Mouse (Mus musculus) adrenal gland, postnatal 10 days (tissue): ENCODE measurements at regions not wholly inside any gene's neighbourhood (a gene's known extent, or its start where the extent isn't known, plus 50 kb on each side); places are given as distances from the start of the nearest gene placed in this dataset.

ENCODE experiments used
- DNase-seq: peaks from one replicate; pipeline ENCODE4 v3.0.0; 2021; ENCODE audit warnings: mixed read lengths

DNA sequence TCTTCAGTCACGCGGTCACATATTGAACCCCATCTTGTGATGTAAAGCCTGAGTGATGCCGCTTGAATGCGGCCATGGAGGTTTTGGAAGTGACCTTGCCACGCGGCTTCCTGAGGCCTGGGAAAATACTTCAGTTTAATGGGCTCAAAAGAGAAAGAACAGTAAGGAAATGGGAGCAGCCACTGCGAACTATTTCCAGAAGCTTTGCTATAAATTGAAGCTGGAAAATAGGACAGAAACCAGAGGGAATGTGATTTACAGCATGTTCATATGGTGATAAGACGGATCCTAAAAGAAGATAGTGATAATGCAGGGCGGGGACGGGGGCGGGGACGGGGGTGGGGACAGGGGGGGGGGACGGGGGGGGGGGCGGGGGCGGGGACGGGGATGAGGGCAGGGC lies 52.7 kb upstream of the Trpc4 start:
- DNase-seq: no peak

DNA sequence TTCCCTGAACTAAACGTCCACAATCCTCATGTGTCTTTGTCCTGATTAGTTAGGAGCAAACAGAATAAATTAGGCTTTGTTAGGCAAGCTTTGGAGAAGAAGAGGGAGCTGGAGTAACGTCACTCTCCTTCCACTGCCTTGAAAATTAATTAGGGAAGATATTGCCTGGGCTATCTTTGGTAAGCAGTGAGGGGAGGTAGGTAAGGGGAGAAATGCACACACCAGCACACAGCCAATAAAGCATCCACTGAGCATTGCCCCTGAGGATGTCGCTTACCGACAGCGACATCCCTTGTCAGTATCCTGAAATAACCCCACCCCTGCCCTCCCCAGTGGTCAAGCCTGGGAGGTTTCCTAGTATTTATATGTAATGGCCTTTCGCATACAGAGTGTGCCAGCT lies 72.2 kb upstream of the Trpc4 start:
- DNase-seq: no peak

DNA sequence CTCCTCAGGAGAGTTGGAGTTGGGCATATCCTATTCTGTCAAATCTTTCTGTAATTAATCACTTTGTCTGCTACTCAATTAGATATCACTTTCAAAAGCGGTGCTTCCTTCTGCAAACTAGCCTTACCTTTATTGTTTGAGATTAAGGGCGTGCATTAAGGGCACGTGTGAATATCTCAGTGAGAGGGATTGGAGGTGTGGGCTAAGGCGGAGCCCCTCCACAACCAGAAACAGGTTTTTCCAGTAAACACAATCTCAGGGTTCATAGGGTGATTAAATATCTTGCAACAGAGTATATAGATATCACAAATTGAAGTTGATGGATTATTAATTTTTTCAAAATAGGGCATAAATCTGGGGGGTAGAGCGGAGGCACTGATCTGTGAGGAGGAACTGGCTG lies 79.4 kb upstream of the Trpc4 start:
- DNase-seq: no peak

DNA sequence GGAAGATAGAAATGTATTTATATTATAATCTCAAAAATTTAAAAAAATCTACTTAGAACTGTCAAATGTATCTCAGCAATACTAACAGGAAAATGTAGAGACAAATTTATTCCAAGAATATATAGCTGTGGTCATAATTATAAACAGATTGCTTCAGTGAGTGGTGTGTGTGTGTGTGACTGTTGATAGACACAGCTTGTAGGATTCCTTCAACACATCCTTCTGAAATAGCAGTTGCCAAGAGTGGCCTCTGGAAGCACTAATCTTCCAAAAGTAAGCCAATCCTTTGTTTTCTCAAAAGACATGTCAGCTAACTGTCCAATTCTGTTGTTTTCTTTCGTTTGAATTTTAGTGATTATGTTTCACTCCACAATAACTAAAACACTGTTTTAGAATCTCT lies 95.2 kb upstream of the Trpc4 start:
- no peak for DNase-seq

DNA sequence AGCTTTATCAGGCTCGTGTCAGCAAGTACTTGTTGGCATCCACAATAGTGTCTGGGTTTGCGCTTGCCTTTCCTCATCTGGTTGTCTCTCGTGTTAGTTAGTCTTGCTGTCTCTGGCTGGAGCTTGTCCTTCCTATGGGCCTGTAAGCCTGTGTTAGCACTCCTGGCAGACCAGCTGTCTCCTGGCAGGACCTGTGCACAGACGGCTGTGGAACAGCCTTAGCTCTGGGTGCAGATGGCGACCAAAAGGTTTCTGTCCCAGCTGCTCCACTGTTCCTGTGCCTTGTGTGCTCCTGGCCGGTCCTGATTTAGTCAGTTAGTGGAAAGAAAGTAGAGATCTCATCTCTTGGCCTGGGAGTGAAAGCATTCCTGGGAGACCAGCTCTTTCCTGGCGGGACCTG lies 101.5 kb upstream of the Trpc4 start:
- DNase-seq: no peak

DNA sequence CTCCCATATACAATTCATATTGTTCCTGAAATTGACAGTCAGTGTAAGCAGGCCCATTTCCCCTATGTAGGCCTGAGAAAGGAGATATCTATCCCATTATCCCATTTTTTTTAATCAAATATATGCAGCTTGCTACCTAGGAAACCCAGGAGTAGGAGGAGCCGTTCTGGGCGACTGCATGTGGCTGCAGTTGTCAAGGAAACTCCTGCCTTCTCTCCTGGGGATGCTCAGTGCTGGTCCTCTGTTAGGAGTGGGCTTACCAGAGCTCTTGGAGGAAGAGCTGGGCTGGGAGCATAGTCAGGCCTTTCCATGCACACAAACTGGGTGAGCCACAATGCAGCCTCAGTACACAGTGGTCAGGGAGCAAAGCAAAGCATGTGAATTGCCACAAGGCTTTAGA lies 106.5 kb upstream of the Trpc4 start:
- no peak for DNase-seq

DNA sequence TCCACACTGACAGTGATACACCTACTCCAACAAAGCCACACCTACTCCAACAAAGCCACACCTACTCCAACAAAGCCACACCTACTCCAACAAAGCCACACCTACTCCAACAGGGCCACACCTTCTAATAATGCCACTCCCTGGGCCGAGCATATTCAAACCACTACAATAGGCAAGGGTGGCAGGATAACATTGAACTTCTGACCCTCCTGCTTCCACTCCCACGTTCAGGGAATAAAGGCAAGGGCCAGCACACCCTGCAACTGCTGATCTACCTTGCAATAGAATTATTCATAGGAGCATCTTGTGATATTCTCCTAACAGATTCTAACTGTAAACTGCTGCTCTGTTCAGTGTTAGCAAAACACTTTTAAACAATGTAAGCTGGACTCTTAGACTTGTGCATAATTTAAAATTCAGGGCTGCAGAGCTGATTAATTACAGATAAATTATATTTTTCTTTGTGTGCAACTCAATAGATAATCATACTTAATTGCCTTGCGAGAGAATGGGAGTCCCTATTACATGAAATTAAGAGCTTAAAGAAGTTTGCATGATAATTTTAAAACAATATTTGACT lies 107.7 kb upstream of the Trpc4 start:
- DNase-seq: no peak

DNA sequence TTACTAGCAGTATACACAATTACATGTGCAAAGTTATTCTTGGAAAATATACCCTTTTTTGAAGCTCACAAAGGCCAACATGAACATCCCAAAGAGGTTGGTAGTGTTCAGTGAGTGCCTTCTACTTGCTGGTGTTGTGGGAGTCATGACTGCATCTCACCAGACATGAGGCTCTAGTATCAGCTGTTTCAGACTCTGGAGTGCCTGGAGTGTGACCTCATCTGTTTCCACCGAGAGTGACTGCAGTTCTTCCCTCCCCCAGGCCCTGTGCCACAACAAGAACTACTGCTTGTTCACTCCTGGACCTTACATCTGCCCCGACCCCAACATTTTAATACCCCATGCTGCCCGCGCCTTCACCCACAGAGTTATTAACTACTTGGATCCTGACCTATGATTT lies 128.5 kb upstream of the Trpc4 start:
- no peak for DNase-seq

DNA sequence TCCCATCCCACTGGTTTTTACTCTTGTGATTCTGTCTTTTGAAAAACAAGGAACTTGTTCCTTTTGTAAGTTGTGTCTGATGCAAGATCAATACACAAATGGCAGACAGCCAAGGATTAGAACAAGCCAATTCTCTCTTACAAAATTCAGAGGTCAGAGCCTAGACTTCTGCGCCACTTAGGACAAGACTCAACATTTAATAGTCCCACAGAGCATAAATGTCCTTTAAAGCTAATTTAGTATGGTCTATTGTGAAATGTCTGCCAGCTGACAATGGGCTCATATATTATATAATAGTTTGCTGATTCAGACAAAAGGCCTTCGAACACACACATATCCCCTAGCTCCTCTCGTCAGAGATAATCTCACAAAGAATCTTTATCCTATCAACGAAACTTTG lies 135.6 kb upstream of the Trpc4 start:
- DNase-seq: peak; percentile 16

DNA sequence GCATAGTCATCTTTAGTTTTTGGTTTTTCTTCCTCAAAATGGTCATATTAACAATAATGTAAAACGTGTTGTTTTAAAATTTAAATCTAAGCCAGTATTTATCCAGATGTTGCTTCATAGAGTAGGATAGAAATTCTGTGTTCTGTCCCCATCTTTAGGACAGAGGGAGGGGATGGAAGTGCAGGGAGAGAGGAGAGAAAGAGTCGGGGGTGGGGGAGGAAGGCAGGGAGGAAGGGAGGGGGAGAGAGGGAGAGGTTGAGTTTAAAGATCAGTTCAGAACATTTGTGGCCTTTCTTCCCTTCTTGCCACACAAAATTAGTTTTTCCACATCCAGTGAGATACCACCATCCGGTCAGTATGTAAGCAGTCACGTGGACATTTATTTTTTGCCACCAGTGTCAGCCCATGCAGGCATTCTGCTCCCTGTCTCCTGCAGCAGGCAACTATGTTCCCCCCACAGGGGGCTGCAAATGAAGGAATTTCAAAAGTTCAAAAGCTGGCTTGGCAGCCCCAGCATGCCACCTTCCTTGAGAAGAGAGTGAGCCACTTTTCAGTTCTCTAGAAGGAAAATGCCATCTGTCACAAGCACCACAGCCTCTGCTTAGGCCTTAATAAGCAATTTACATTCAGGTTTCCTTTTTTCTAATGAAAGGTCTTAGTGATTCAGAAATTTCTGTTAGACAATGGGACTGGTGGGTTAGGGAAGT lies 137.7 kb upstream of the Trpc4 start:
- DNase-seq: no peak

DNA sequence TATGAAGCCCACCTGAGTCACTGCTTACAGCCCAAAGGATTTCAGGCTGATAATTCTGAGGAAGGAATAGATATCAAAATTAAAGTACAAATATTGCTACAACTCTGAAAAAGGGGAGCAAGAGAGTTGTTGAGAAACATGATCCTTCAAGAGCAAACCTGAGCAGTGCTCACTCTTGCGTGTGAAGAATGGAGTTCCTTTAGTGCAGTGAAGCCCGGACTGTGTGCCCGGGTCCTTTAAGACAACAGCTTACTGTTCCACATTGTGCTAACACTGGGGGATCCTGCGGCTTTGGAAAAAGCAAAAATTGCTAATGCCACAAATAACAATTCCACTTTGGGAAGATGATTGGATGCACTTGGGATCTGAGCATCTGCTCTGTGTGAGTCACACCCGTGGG lies 139.0 kb upstream of the Trpc4 start:
- DNase-seq: no peak

DNA sequence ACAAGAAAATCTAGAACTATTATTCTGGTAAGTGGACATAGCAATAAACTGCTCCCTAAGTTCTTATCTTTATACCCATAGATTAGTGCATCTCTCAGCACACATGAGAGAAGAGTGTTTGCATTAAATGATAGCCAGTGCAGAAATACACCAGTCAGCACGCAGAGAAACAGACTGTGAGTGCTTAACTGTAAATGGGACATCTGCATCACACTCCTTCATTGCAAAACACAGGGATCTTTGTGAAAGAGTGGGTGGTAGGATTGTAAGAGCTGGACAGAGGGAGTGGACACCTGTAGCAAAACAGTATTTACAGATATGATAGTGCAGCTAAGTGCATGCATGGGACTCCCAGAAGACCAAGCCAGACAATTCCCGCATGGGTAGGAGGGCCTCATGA lies 144.8 kb upstream of the Trpc4 start:
- DNase-seq: no peak

DNA sequence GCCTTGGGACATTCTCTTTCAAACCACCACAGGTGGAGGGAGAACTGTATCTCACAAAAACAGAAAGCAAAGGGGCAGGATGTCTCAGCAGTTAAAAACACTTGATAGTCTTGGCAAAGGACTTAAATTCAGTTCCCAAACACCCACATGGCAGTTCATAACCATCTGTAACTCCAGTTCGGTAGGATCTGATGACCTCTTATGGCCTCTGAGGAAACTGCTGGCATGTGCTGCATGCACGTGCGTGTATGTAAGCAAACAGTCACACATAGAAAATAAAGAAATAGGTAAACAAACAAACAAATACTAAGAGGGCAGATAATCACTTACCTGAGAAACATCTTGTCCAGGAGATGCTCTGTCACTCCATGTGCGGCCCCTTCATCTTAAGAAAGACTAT lies 129.4 kb upstream of the Ufm1 start:
- DNase-seq: no peak

DNA sequence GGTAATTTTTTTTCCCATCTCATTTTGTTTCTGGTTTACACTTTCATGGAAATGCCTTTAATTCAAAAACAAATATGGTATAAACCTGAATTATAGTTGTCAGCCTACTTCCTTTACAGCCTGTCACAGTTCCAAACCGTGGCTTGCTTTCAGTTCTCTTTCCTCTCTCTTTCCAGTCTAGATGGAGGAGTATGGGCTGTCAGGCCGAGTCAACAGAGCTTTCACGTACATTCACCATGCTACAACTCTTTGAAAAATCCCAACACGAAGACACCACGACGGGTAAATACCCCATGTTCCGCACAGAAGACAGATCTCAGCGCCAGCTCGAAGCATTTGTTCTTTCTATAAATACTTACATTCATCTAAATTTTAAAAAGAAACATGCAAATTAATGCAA lies 125.2 kb upstream of the Ufm1 start:
- no peak for DNase-seq

DNA sequence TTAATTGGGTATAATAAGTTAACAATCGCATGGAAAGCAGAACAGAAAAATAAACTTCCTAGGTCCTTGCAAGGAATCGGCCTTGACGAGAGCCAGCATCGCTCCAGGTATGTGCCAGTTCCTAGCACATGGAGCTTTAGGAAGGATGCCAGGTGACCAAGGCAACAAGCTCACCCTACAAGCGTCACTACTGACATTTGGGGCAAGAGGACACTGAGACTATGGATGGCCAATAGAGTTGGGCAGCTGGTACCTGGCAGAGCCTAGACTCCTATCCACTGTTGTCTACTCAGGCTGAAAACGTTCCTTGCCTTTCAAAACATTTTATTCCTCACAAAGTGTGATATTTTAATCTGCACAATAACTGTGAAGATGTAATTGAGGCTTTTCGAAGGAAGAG lies 124.6 kb upstream of the Ufm1 start:
- DNase-seq: no peak

DNA sequence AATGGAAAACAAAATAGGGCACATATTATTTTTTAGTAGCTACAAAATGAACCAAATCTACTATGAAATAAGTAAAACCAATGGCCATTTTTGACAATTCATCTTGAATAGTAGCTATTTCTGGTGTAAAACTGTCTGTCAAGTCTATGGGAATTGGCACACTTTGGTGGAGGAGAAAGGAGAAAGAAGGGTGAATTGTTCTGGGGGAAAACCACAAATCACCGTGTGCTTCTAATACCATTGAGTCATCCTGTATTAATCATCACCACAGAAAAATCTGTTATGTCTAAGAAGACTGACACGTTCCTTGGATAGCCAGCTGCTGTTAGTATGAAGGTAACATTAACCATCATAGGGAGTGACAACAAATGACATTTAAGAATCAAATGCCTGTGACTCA lies 123.7 kb upstream of the Ufm1 start:
- no peak for DNase-seq

DNA sequence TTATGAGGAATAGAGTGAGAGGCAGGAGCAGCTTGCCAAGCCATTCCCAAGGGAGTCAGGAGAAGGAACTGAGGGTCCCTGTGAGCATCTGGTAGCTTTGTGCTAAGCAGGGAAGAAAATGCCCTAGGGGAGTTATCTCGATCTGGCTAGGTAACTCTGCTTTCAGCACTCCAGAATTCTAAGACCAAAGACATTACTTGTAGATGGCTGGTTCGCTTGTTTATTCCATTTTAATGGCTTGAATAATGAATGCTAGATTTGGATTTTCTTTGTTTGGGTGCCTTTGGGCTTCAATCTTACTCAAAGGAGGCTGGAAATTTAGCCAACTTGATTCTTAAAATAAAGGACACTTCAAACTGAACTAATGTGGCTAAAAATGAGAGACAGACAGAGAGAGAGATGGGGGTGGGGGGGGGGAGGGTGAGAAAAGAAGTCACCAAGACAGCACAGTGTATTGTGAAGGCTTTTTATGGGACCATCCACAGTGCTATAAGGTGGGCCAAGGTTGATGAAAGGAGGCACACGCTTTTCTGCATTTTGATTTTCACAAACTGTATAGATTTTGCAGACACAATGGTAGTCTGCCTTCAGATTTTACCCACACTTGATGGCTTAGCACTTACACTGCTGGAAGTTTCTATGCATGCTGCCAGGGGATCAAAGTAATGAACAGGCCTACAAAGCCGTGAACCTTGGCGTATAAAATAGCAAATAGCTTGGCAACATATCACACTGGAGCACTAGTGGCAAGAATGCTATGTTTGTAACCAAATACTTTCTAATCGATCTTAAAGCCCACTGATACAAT lies 121.3 kb upstream of the Ufm1 start:
- DNase-seq: no peak

DNA sequence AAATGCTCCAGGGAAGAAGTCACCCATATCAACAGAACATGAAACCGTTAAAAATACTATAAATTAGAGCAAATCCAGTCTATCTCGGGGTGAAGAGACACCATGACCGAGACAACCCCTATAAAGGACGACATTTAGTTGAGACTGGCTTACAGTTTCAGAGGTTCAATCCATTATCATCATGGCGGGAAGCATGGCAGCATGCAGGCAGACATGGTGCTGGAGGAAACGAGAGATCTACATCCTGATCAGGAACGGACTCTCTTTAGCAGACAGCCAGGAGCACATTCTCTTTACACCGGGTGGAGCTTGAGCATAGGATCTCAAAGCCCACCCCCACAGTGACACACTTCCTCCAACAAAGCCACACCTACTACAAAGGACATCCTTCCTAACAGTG lies 118.7 kb upstream of the Ufm1 start:
- no peak for DNase-seq

DNA sequence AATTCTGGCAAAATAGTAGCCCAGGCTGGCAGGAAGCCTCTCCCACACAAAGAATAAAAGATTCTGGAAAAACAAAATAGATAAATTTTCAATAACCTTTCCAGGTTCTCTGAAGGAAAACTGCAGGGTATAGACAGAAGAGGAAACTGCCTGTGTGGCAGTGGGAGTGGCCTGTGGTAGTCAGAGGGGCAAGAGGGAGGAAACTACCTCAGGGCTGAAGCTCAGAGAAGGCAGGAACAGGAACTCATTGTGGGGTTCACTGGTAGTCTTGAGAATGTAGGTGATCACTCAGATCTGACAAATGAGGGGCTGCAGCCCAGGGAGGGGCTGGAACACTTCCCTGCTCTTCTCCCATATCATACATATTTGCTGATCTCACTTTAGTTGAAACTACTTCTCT lies 118.0 kb upstream of the Ufm1 start:
- no peak for DNase-seq

DNA sequence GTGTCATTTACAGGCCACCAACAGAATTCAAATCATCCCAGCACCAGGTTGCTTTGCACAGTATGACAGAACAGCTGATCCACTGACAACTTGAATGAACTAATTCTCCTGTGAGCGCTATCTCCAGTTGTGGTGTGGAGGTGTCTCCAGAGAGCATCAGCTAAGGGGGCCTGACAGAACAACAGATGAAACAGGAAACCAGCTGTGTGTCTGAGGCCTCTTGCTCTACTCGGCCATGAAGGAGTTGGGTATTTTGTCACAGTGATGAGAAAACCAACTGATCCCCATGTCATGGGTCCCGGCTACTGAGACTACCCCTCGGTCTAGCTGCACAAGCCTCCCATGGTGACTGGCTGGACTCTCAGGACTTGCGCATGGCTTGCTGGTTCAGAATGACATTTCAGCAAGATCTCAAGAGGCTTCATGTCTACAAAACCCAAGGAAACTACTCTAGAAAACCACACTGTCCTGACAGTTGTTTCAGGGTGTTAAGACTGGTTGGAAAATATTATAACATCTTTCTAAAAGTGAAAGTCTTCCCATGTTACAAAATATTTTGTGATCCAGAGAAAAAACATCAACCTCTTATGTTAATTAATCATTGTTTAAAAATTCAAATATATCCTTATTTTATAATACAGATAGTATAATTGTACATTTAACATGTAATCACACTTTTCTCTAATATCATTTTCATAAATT lies 113.9 kb upstream of the Ufm1 start:
- DNase-seq: no peak

DNA sequence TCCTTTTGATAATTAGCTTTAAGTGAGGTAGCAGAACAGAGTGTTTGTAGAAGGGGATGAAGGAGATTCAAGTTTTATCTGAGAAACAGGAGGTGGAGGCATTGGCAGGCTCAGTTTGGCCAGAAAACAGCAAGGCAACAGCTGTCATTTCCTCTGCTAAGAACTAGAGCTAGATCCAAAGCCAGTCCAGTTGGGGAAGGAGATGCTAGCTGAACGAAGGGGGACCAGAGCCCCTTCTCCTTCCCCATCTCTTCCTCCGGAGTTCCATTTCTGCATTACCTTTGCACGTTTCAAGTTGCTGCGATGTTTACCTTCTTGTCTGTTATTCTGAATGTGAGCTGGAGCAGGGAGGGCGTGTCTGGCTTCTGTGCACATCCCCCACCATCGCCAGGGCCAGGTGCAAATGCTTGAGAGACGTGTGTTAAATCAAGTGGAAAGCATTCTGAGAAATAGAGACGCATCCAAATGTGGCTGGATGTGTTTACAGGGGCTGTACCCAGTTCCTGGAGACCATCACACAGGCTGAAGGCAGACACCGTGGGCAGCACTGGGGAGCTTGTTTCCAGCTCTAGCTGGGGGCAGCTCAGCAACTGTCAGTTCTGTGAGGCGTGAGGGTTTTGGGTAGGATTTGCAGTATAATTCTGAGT lies 111.4 kb upstream of the Ufm1 start:
- DNase-seq: no peak

DNA sequence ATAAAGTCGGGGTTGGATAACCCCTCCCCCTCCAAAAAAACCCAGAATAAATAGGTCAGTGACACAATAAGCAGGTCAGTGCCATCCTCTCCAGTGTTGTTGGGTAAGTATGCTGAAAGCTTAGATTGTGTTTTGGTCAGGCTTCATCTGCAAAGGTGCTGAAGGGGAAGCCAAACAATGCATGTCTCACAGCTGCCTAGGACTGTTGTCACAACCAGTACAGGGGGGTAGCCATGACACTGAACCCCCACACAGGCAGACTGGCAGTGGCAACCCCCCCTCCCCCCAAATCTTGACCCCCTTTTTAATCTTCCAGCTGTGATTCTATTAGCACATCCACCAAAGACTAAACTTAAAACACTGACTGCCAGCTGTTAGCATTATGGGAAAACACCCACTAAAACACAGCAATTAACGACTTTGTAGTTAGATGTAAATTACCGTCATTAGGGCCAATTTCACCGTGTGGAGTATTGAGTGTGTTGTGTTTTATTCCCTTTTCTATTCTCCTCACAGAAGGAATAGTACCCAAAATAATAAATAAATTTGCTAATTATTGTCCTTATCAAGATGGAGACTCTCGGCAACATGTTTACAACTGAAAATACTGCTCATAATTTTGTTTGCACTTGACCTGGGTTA lies 105.5 kb upstream of the Ufm1 start:
- DNase-seq: no peak
